In genomic region chr13:100107652-100108472, GRCm38 (mm10) we compare ENCODE assay signal across 8 mouse cellular contexts. TPM values are rescaled to one million over a fixed set of nuclear protein-coding genes. Genes with fewer than 3 reads are reported as not detected.
DNase-seq lines count a peak whose midpoint lies in the region; ATAC-seq and TF ChIP-seq lines count a peak whose summit lies in the region.

TSS of gene Serf1 (plus strand) at chr13:100108012.

- peak within 1 kb of the TSS; percentile 79 for H3K4me3 ChIP-seq in embryonic facial prominence, embryonic 15.5 days (replicated peaks)
- peak within 1 kb of the TSS; percentile 66 for H3K4me3 ChIP-seq in heart, embryonic 12.5 days
- H3K4me3 ChIP-seq in kidney, postnatal 0 days (replicated peaks; ENCODE audit: low read depth, low read length) = peak within 1 kb of the TSS; percentile 81
- H3K4me3 ChIP-seq in liver, embryonic 14.5 days (ENCODE audit: insufficient read depth in 1 of 2, low read depth in 2 of 2, low read length in 2 of 2) = peak within 1 kb of the TSS; percentile 67 to 69
- peak within 1 kb of the TSS; percentile 79 for H3K4me3 ChIP-seq in neural tube, embryonic 12.5 days

- H3K9me3 ChIP-seq in embryonic facial prominence, embryonic 15.5 days (replicated peaks) = no peaks in the 10 kb centered on the region
- no peaks in the 10 kb centered on the region for H3K9me3 ChIP-seq in heart, embryonic 12.5 days (replicated peaks)
- no peaks in the 10 kb centered on the region for H3K9me3 ChIP-seq in kidney, postnatal 0 days (replicated peaks; ENCODE audit: low read length)
- H3K9me3 ChIP-seq in liver, embryonic 14.5 days (ENCODE audit: control insufficient read depth, low read length) = no peaks in the 10 kb centered on the region
- no peaks in the 10 kb centered on the region for H3K9me3 ChIP-seq in neural tube, embryonic 12.5 days

- H3K9ac ChIP-seq in embryonic facial prominence, embryonic 15.5 days = peak within 1 kb of the TSS; percentile 77
- H3K9ac ChIP-seq in heart, embryonic 12.5 days = peak within 1 kb of the TSS; percentile 78
- H3K9ac ChIP-seq in kidney, postnatal 0 days (ENCODE audit: low read depth, low read length) = peak within 1 kb of the TSS; percentile 79
- H3K9ac ChIP-seq in liver, embryonic 14.5 days (replicated peaks) = peak within 1 kb of the TSS; percentile 50
- peak within 1 kb of the TSS; percentile 84 for H3K9ac ChIP-seq in neural tube, embryonic 12.5 days

- TF ChIP-seq CTCF in kidney, postnatal 0 days (IDR thresholded peaks at IDR 0.05; ENCODE audit: low read depth) = no peak
- no peak for TF ChIP-seq CTCF in liver, embryonic 14.5 days (IDR thresholded peaks at IDR 0.05; ENCODE audit: low read depth)

- peak within 1 kb of the TSS; percentile 81 for H3K4me2 ChIP-seq in embryonic facial prominence, embryonic 15.5 days (replicated peaks)
- H3K4me2 ChIP-seq in heart, embryonic 12.5 days = peak within 1 kb of the TSS; percentile 95
- H3K4me2 ChIP-seq in kidney, postnatal 0 days (ENCODE audit: low read length) = peak within 1 kb of the TSS; percentile 95
- peak within 1 kb of the TSS; percentile 91 for H3K4me2 ChIP-seq in liver, embryonic 14.5 days (ENCODE audit: low read depth)
- H3K4me2 ChIP-seq in neural tube, embryonic 12.5 days (replicated peaks) = peak within 1 kb of the TSS; percentile 89

- peak; percentile 79 for ATAC-seq in embryonic facial prominence, embryonic 15.5 days (ENCODE audit: insufficient number of reproducible peaks, low FRiP score, low TSS enrichment, low read depth)
- peak; percentile 84 for ATAC-seq in heart, embryonic 12.5 days (ENCODE audit: insufficient number of reproducible peaks, low FRiP score)
- ATAC-seq in kidney, postnatal 0 days (replicated peaks; ENCODE audit: low FRiP score, low read depth) = peak; percentile 75
- peak; percentile 47; the same call in 1 of the 2 replicates for ATAC-seq in liver, embryonic 14.5 days (ENCODE audit: insufficient read depth)
- peak; percentile 78 for ATAC-seq in neural tube, embryonic 12.5 days (ENCODE audit: low FRiP score, low read depth)

- no peak for TF ChIP-seq EP300 in liver, embryonic 14.5 days (IDR thresholded peaks at IDR 0.05; ENCODE audit: low read depth)

- WGBS in embryonic facial prominence, embryonic 15.5 days = under 1% methylated on average over 74 of the region's 76 CpGs
- 1% methylated on average over 75 of the region's 76 CpGs for WGBS in heart, embryonic 12.5 days
- under 1% methylated on average over 76 of the region's 76 CpGs for WGBS in kidney, postnatal 0 days
- WGBS in liver, embryonic 14.5 days (ENCODE audit: insufficient replicate concordance) = 1% methylated on average over 76 of the region's 76 CpGs
- 1% methylated on average over 76 of the region's 76 CpGs for WGBS in neural tube, embryonic 12.5 days

- peak within 1 kb of the TSS; percentile 83 for H3K27ac ChIP-seq in embryonic facial prominence, embryonic 15.5 days (replicated peaks)
- H3K27ac ChIP-seq in heart, embryonic 12.5 days (ENCODE audit: poor library complexity, severe bottlenecking) = peak within 1 kb of the TSS; percentile 18
- peak within 1 kb of the TSS; percentile 69 for H3K27ac ChIP-seq in kidney, postnatal 0 days
- no peak within 1 kb of the TSS for H3K27ac ChIP-seq in liver, embryonic 14.5 days
- H3K27ac ChIP-seq in neural tube, embryonic 12.5 days = 0 out of 2 replicates have a peak within 1 kb of the TSS, but pooled peaks have one; percentile 16

- peak; percentile 91 for DNase-seq in A20 (ENCODE audit: low read depth, low spot score)
- DNase-seq in adrenal gland, postnatal 36 days = peak; percentile 90 to 92
- peak; percentile 86 for DNase-seq in kidney, postnatal 0 days (ENCODE audit: low spot score)
- peak in 2 of 3 experiments; percentile 29 to 33 for DNase-seq in liver, embryonic 14.5 days (ENCODE audit: low read depth in 3 of 3, low spot score in 3 of 3)
- DNase-seq in telencephalon, adult 2 months (ENCODE audit: low read depth, low spot score) = peak; percentile 32

- no peaks in the 10 kb centered on the region for H3K27me3 ChIP-seq in embryonic facial prominence, embryonic 15.5 days
- no peaks in the 10 kb centered on the region for H3K27me3 ChIP-seq in heart, embryonic 12.5 days (replicated peaks)
- no peaks in the 10 kb centered on the region for H3K27me3 ChIP-seq in kidney, postnatal 0 days (ENCODE audit: insufficient read depth, low read length)
- H3K27me3 ChIP-seq in liver, embryonic 14.5 days (ENCODE audit: control insufficient read depth, insufficient read depth, low read length) = no peaks in the 10 kb centered on the region
- no peaks in the 10 kb centered on the region for H3K27me3 ChIP-seq in neural tube, embryonic 12.5 days (replicated peaks)

- no peaks in the 10 kb centered on the region for H3K36me3 ChIP-seq in embryonic facial prominence, embryonic 15.5 days
- H3K36me3 ChIP-seq in heart, embryonic 12.5 days = no peaks in the 10 kb centered on the region
- no peaks in the 10 kb centered on the region for H3K36me3 ChIP-seq in kidney, postnatal 0 days (ENCODE audit: insufficient read depth, low read length)
- H3K36me3 ChIP-seq in liver, embryonic 14.5 days (replicated peaks; ENCODE audit: control insufficient read depth, insufficient read depth, low read depth) = no peaks in the 10 kb centered on the region
- 0 out of 2 replicates have a peak, but pooled peaks cover 5% of the 10 kb centered on the region for H3K36me3 ChIP-seq in neural tube, embryonic 12.5 days

- H3K4me1 ChIP-seq in embryonic facial prominence, embryonic 15.5 days = peaks cover 18% of the 10 kb centered on the region; the same call in 1 of the 2 replicates
- H3K4me1 ChIP-seq in heart, embryonic 12.5 days (replicated peaks) = peaks cover 10% of the 10 kb centered on the region; the same call in 1 of the 2 replicates
- H3K4me1 ChIP-seq in kidney, postnatal 0 days (replicated peaks; ENCODE audit: insufficient read depth, low read length) = 0 out of 2 replicates have a peak, but pooled peaks cover 12% of the 10 kb centered on the region
- peaks cover 0 to 2% of the 10 kb centered on the region in 2 experiments; a peak in 2 of 4 replicates for H3K4me1 ChIP-seq in liver, embryonic 14.5 days (replicated peaks; ENCODE audit: control insufficient read depth in 2 of 2, insufficient read depth in 2 of 2, low read length in 1 of 2)
- H3K4me1 ChIP-seq in neural tube, embryonic 12.5 days = peaks cover 17% of the 10 kb centered on the region

RNA-seq across cellular contexts. Expression of gene Serf1, which starts in this region (rescaled TPM):
- 10 to 100 TPM; 13.9 to 21.7 TPM for total RNA-seq in adrenal gland, postnatal 36 days (2021)
- polyA plus RNA-seq in embryonic facial prominence, embryonic 15.5 days (2015; fragmentation: Nextera tagmentation; extraction: Ambion mirVana) = 141 and 153 TPM in 2 replicates
- polyA plus RNA-seq in heart, embryonic 12.5 days (2016; fragmentation: Nextera tagmentation; extraction: Ambion mirVana) = 126 and 131 TPM in 2 replicates
- polyA plus RNA-seq in kidney, postnatal 0 days (2015; fragmentation: Nextera tagmentation; extraction: Ambion mirVana) = 198 and 216 TPM in 2 replicates
- polyA plus RNA-seq in liver, embryonic 14.5 days (2012; rRNA removed) = 4.3 and 8.9 TPM in 2 replicates
- 20.2 and 21.7 TPM in 2 replicates for polyA plus RNA-seq in liver, embryonic 14.5 days (2014; fragmentation: Nextera tagmentation; extraction: Ambion mirVana)
- 357 and 369 TPM in 2 replicates for polyA plus RNA-seq in neural tube, embryonic 12.5 days (2016; fragmentation: Nextera tagmentation; extraction: Ambion mirVana)

Comparison
In these comparisons a context has a peak if more than half of its experiments do, and no peak if none do; other contexts are left out.
1. DNase-seq: peak in every context shown above with its lines; median percentile 91 in A20; 91 in adrenal gland, postnatal 36 days; 86 in kidney, postnatal 0 days; 32 in telencephalon, adult 2 months; 31 in liver, embryonic 14.5 days.